Mouse (Mus musculus) megakaryocyte-erythroid progenitor cell, adult 5-6 weeks (primary cell): ENCODE results near the gene Nes. TPM values are rescaled to one million over a fixed set of nuclear protein-coding genes. Genes with fewer than 3 reads are reported as not detected.

Source experiments
- ATAC-seq: replicated peaks from 2 replicates; pipeline ENCODE4 v1.8.0; 2016; ENCODE audit warnings: mild to moderate bottlenecking, inconsistent platforms; ENCODE audit not compliant: severe bottlenecking, poor library complexity, low FRiP score, low TSS enrichment
- total RNA-seq, 2 experiments: library from RNA; stranded (forward) in 1 of 2; stranded (reverse) in 1 of 2; fragments of 200-1000, 215-1000 nt in 1 of 2; fragments of >200 nt in 1 of 2; fragmentation: Nextera tagmentation in 1 of 2; gene quantifications; 2 replicates each; pipeline ENCODE4 v1.2.3; 2014 to 2017

Nes gene
- total RNA-seq, 2 experiments from 2014 or later = not detected

DNA sequence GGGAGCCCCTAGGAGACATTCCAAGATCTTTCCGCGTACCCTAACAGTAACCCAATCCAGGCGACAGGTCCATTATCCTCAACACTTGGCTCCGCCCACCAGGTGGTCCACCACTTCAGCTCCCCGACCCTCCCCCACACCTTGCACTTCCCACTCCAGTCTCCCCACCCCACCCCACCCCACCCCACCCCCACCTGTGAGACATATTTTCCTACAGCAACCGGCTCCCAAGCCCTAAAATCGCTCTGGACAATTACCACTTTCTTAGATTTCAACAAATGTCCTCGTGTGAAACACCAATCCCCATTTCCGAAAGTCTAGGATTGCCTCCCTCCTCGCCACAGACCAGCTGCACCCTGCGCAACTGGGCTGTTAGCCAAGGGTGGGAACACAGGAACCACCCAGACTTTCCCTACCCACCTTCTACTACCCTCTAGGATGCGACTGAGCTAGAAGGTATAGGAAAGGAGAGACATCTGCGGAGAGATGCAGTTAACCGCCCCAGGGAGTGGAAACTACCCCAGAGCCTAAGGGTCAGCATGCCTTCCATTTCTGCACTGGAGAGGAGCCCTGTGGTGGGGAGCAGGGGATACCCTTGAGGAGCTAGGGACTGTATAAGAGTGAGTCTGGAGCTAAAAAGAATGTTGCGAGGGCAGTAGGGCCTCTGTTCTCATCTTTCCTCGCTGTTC is 21.5 kb upstream of the Nes start:
- ATAC-seq = no peak

- ATAC-seq = no peak
Observed at GRCm38 (mm10) chr3:87949955-87950515, 20.8 kb upstream of the Nes start.

GRCm38 (mm10) chr3:87951946-87952345 is 18.9 kb upstream of the Nes start:
- no peak for ATAC-seq

- no peak for ATAC-seq
Observed at GRCm38 (mm10) chr3:87952440-87952839, 18.4 kb upstream of the Nes start.

DNA sequence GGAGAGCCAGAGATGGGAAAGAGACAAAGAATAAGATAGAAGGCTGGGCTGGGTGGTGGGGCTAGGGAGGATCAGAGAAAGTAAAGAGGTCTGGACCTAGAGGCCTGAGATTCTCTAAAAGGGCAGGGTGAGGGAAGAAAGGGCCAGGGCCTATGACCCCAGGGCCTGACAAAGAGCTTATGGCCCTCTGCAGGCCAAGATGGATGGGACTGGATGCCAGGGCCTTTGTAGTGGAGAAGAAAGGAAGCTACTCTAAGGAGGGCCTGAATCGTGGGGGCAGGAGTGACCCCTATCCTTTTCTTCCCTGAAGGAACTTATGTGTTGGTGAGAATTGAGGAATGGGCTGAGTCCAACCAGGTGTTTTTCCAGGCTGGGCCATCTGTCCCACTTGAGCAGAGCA is 12.8 kb upstream of the Nes start:
- ATAC-seq = no peak

DNA sequence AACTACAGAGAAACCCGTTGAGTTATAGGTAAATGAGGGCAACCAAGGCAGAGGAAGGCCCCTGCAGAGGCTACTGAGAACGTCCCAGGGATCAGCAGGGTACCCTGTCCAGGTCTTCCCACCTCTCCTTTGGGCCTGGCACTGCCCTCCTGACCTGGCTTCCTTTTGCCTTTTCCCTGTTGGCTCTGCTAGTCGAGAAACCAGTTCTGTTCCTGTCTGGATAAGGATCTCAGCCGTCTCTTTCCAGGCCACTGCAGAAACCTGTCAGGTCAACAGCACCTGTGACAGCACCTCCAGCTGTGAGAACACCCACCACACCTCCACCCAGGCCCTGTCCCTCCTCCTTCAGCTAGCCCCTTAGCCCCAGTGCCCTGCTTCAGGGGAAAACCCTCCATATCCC is 12.4 kb upstream of the Nes start:
- ATAC-seq = no peak

- ATAC-seq = no peak
Observed at GRCm38 (mm10) chr3:87958967-87959366, 11.9 kb upstream of the Nes start.

DNA sequence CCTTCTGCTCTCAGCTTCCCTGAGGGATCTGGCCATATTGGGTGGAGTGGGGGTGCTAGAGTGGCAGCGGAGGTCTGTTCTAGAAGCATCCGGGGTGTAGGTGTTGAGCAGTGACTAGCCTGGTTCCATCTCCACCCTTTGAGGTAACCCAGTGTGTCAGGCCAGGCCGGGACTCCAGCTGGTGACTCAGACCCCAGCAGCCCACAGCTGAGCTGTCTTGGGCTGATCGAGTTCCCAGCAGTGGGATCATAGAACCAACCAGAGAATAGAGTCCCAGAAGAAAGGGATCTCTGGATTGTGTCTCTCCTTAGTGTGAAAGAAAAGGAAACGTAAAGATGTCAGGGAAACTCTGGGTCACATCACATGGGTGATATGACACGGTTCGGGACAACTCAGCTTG is 11.5 kb upstream of the Nes start:
- ATAC-seq = no peak

GRCm38 (mm10) chr3:87960191-87960585 is 10.7 kb upstream of the Nes start:
- ATAC-seq = no peak

DNA sequence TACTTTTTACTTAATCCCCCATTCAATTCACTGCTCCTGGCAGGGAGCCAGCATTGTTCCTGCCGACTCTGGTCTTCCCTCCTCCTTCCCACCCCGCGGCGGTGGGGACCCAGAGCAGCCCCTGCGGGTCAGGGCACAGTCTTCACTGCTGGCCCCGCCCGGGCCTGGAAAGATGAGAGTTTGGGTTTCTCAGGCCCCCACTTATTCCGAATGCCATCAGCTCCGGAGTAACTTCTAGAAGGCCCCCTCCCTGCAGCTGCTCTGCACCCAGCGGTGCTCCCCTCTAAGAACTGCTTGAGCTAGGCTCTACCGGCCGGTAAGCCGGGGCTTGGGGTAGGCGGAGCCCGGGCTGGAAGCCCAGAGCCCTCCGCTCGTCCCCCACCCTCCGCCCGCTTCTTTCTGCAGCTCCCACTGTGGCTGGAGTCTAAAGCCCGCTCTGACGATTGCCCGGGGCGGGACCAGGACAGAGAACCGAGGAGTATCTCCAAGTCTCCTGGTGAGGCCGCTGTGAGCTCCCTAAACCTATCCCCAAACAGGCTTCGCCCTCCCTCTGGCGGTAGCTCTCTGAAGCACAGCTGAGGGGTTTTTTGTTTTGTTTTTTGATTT is 10.2 kb upstream of the Nes start:
- peak; percentile 99 for ATAC-seq

GRCm38 (mm10) chr3:87970184-87970938 is 517 bp upstream of the Nes start:
- ATAC-seq = peak; percentile 62

GRCm38 (mm10) chr3:87971489-87972202 is 768 bp downstream of the Nes start:
- ATAC-seq = no peak

DNA sequence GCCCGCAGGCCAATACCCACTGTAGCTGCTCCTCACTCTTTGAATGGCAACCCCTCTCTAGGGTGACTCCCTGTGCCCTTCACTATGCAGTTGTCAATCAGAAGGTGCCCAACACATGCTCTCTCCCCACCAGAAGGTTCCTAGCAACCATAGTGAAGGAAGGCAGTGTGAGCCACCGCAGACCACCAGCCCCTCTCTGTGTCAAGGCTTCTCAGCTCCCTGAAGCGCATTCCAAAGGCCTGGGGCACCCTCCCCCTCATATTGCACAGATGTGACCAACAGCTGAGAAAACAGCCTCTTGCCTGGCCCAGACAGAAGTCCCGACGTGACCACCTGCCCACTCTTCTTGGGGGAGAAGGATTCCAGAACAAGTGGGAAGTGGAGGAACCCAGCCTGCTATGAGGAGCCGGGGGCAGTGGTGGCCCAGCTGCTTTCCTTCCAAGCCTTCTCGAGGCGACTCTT is 1.4 kb downstream of the Nes start:
- no peak for ATAC-seq

- ATAC-seq = no peak
Observed at GRCm38 (mm10) chr3:87972776-87973175, 1.9 kb downstream of the Nes start.

GRCm38 (mm10) chr3:87973593-87974380 is 2.9 kb downstream of the Nes start:
- ATAC-seq = no peak

- no peak for ATAC-seq
Observed at GRCm38 (mm10) chr3:87974381-87974987, 3.6 kb downstream of the Nes start.

DNA sequence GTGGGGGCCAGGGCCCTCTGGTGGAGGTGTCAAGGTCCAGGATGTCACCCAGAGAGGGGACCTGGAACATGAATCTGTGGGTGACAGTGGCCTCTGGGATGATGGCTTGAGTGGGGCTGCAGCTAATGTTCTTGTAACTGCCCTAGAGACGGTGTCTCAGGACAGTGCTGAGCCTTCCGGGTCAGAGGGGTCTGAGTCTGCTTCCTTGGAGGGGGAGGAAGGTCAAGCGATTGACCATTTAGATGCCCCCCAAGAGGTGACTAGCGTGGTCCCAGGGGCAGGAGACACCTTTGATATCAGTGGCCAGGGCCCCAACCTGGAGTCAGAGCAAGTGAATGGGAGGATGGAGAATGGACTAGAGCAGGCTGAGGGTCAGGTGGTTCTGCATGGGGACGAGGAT is 8.6 kb downstream of the Nes start:
- no peak for ATAC-seq

- no peak for ATAC-seq
Observed at GRCm38 (mm10) chr3:87980085-87980484, 9.2 kb downstream of the Nes start.

GRCm38 (mm10) chr3:87980728-87981127 is 9.8 kb downstream of the Nes start:
- ATAC-seq = no peak
